Mouse (Mus musculus): Measurements from ENCODE around the gene Rapgef3. TPM values are rescaled to one million over a fixed set of nuclear protein-coding genes. Genes with fewer than 3 reads are reported as not detected.

The Rapgef3 gene
- total RNA-seq (2014; fragmentation: Nextera tagmentation), result 12.0 and 13.1 TPM in 2 replicates
- total RNA-seq (2017), result 6.8 and 8.2 TPM in 2 replicates

DNA sequence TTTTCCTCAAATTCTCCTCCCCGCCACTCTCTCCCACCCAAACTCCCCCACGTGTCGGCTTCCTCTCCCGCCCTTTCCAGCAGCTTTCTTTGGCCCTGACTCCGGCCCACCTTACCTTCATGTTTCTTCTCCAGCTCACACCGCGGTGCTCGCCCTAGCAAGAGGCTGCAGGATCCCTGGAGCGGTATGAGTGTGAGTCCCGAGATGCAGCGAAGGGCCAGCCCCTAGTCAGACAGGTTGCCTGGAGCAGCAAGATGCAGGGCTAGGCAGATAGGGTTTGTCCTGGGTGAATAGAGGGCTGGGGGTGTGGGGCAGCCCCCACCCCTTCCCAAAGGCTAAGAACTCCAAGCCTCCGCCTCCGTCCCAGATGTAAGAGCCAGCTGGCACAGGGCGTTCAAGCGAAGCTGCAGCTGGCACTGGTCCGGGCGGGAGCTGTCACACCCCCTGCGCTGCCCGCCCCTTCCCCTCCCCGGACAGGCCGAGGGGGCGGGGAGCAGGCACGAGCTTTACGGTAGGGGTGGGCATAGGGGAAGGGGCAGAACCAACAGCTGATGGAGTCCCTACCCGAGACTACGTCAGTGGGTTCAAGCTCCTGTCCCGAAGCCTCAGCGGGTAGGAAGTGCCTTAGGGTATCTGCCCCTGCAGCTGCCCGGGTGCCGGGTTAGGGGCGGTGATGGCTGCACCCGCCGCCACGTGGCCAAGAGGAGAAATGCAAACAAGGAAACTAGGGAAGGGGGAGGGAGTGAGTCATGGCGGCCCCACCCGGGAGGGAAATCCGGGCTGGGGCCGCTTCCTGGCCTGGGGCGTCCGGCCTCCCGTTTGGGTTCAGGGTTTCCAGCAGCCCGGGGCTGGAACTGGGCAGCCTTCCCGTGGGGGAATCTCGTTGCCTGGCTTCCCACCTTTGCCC is at the start of gene Rapgef3:
Gene Rapgef3 (minus strand): TSS at position 693 of the 907 bp plus-strand sequence.
- peak; percentile 77 for ATAC-seq (replicated peaks; ENCODE audit: low FRiP score, low TSS enrichment, poor library complexity, severe bottlenecking)

DNA sequence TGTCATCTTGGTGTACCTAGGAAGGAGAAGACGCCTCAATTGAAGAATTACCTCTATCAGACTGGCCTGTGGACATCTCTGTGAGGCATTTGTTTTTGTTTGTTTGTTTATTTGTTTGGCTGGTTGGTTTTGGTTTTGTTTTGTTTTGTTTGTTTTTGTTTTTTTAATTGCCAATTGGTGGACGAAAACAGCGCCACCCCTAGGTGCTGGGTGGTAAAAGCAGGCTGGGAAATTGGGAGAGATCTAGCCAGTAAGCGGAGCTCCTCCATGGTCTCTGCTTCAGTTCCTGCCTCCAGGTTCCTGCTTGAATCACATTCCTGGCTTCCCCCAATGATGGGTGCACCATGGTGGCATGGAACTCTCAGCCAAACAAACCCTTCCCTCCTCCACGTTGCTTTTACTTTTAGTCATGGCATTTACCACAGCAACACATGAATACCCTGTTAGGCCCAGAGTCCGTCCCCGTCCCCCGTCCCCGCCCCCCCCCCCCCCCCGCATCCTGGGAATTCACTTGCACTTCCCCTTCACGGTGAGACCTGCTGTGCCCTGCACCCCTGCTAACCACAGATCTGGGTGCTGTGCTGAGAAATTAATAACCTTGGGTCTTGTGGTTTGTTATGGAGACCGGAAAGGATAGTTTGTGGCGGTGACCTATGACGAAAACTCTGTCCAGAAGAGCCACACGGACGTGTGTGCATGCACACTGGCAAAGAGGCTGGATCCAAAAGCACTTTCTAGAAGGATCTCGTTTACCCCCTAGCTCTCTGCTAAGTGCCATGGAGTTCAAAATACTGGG is 48.6 kb upstream of the Rapgef3 start:
- no peak for ATAC-seq (replicated peaks; ENCODE audit: low FRiP score, low TSS enrichment, poor library complexity, severe bottlenecking)

DNA sequence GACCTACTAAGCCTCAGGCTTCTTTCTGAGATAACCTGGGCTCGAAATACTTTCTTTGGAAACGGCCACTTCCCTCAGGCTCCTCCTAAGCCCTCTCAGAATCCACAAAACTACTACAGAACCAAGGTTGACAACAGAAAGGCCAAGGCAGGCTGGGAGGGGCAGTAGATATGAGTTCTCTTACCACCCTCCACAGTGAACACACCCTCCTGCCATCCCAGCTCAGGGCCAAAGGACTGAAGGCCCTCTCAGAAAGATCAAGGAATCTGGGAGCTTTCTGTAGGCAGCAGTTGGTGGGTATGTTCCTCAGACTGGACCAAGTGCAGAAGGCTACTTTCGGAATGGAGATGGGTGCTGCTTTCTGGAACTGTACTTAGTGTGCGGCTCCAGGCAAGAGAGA is 47.5 kb upstream of the Rapgef3 start:
- ATAC-seq (replicated peaks; ENCODE audit: low FRiP score, low TSS enrichment, poor library complexity, severe bottlenecking), result no peak

DNA sequence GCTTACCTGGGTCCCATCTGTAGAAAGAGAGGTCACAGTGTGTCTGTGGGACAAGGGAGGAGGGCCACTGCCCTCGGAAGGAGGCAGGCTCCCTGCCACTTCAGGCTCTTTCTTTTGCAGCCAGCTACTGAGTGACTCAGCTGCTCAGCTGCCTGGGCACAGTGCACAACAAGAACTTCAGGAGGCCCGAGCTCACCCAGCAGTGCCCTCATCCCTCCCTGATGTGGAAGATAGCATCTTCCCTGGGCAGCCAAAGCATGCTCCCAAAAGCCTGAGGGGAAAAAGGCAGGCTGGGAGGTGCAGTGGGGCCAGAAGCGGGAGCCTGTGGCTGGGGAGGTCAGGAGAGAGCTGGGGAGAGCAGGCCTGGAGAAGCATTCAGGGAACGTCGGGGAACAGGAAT is 46.9 kb upstream of the Rapgef3 start:
- no peak for ATAC-seq (replicated peaks; ENCODE audit: low FRiP score, low TSS enrichment, poor library complexity, severe bottlenecking)

DNA sequence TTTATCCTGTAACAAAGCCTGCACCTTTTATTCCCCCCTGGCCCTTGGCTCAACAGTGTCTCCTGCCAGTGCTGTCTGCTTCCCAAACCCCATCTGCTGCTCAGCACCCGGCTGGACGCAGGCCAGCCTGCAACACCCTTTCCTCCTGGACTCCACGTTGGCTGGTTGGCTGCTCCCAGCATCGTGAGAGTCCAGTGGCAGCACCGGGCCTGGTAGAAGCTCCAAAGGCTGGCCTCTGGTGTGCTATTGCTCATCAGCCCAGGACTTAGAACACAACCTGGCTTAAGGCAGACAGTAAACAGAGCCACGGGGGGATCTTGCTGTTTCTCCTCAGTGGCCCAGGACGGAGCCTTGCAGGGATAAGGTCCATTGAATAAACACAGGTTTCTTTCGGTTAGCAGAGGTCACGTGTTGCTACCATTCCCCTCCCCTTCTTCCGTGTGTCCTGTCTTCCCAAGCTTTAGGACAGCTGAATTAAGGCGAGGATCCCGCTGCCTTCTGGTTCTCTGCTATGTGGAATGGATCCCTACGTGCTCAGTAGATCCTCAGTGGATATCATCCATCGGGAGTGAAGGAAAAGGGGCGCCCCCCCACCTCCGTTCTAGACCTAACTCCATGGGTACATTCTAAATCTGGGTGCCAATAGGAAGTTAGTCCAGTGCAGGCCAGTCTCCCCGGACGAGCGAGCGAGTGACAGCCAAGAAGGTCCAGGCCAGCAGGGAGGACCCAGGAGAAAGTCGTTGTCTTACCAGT is 45.9 kb upstream of the Rapgef3 start:
- ATAC-seq (replicated peaks; ENCODE audit: low FRiP score, low TSS enrichment, poor library complexity, severe bottlenecking), result no peak

DNA sequence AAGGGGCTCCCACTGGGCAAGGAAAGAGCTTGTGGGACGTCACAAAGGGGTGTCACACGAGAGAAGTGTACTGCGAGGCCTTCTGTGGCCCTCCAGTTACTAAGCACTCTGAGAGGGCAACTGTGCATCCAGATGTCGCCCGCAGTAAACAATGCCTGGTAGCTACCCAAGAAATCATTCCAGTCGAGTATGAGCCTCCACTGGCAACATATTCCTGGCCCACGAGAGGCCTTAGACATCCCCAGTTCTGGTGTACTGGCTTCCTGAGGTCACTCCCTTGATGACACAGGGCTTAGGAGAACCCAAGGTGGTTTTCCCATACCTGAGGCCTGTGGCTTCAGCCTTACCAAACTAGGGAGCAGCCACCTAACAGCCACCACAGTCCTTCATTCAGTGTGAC is 45.1 kb upstream of the Rapgef3 start:
- no peak for ATAC-seq (replicated peaks; ENCODE audit: low FRiP score, low TSS enrichment, poor library complexity, severe bottlenecking)

DNA sequence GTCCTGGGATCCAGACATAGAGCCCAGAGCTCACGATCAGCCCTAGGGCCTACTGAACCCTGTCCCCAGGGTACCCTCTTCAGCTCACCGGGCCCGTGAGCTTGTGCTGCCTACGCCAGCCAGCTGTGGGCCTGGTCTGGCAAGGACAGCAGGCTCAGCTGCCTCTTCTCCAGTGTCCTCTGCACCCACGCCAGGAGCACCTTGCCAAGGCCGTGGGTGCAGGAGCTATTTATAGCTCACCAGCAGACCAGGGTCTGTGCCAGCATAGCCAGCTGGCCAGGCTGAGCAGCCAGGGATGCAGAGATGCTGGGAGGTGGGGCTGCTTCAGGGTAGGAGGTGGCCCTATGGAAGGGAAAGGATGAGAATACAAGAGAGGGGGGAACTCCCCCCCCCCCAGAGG is 44.4 kb upstream of the Rapgef3 start:
- no peak for ATAC-seq (replicated peaks; ENCODE audit: low FRiP score, low TSS enrichment, poor library complexity, severe bottlenecking)

DNA sequence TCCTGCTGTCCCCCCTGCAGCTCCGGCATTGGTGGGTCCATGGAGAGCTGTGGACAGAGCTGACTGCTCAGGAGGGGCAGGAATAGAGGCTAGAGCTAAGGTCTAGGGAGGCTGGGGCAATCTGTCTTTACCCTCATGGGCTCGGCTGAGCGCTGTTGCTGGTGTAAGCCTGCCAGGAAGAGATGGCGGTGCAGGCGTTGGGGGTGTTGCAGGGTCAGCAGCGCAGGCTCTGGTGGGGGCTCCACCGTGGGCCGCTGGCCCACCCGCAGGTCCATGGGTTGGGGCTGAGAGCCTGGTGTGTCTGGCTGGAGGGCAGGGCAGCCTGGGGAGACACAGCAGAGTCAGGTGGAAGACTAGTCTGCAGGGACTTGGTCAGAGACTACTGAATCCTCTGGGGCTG is 43.5 kb upstream of the Rapgef3 start:
- ATAC-seq (replicated peaks; ENCODE audit: low FRiP score, low TSS enrichment, poor library complexity, severe bottlenecking), result no peak

DNA sequence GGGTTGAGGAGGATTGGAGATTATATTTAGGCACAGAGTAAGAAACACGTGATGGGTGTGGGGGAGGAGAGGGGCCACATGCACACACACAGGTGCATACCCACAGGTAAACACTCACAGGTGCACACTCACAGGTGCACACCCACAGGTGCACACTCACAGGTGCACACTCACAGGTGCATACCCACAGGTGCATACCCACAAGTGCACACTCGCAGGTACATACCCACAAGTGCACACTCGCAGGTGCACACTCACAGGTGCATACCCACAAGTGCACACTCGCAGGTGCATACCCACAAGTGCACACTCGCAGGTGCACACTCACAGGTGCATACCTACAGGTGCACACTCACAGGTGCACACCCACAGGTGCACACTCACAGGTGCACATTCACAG is 42.6 kb upstream of the Rapgef3 start:
- no peak for ATAC-seq (replicated peaks; ENCODE audit: low FRiP score, low TSS enrichment, poor library complexity, severe bottlenecking)

DNA sequence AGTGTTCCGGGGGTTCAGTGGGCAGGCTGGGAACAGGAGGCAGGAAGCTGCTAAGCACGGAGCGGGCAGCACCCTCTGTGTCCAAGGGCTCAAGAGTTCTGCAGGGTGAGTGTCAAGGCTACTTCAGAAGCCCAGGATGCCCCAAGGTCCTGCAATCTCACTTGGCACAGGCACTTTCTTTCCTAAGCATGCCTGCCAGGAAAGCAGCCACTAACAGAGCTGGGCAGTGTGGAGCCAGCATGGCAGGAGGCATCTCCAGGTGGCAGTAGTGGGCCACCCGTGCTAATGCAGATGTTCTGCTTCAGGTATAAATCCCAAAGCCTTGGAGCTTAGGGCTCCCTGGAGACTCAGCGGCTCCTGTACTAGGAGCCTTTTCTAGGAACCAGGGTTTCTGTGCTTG is 42.2 kb upstream of the Rapgef3 start:
- ATAC-seq (replicated peaks; ENCODE audit: low FRiP score, low TSS enrichment, poor library complexity, severe bottlenecking), result no peak

DNA sequence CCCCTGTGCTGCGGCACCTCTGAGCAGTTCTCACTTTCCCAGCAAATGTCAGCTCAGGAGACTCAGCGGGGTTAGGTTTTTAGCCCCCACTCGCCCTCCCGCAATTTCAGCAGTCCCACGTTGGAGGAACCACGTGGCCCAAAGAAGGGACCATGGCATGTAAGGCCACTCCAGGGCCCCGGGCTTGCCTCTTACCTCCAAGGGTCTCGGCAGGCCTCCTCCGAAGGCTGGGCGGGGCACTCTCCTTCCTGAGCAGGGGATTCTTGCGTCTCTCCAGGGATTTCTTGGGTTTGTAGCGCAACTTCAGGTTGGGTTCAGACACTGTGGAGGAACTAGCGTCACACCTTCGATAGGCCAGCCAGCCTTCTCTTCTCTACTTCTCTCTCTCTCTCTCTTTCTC is 41.4 kb upstream of the Rapgef3 start:
- ATAC-seq (replicated peaks; ENCODE audit: low FRiP score, low TSS enrichment, poor library complexity, severe bottlenecking), result no peak

DNA sequence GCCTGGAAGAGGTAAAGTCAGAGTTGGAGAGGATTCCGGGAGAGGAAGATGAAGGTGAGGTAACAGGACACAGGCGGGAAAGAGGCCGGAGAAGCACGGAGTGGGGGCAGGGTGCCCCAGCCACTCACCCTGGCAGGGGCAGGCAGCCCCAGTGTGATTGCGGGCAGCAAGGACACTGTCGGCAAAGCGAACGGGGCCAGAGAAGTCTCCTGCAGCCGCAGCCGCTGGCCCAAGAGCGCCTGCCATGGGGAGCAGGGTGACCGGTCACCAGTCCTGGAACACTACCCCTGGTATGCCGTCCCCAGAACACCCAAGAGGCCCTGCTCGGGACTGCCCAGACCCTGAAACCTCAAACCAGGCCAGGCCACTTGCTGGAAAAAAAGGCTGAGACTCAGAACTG is 40.8 kb upstream of the Rapgef3 start:
- no peak for ATAC-seq (replicated peaks; ENCODE audit: low FRiP score, low TSS enrichment, poor library complexity, severe bottlenecking)

DNA sequence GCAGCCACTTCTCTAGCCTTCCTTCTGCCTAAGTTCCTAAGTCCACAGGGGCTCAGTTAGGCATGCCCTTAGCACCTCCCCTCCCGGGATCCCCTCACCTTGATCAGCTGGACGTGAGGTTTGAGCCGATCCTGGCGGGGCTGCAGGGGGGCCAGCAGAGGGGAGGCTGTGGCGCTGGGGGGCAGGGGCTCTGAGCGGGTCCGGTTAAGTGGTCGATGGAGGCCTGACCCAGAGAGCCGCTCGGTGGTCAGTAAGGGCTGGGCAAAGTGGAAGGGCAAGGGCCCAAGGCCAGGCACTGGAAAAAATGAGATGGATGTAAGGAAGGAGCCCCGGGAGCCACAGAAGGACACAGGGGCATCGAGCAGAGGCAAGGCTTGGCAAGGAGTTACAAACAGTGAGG is 40.1 kb upstream of the Rapgef3 start:
- no peak for ATAC-seq (replicated peaks; ENCODE audit: low FRiP score, low TSS enrichment, poor library complexity, severe bottlenecking)

DNA sequence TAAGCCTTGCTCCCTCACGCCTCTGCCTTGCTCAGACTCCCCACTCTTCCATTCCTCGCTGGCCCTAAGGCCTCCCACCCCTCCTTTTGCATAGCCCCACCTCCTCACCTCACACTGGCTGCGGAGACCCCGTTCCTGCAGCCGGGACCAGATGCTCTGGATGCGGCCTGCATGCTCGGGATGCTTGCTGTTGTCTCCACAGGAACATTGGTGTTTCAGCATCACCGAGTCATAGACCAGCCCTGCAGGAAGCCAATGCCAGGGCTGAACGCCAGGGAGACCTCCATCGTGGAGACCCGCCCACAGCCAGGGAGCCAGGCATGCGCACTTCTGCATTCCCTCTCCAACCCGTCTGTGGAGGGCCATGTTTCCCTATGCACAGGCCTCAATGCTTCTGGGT is 34.8 kb upstream of the Rapgef3 start:
- ATAC-seq (replicated peaks; ENCODE audit: low FRiP score, low TSS enrichment, poor library complexity, severe bottlenecking), result no peak

DNA sequence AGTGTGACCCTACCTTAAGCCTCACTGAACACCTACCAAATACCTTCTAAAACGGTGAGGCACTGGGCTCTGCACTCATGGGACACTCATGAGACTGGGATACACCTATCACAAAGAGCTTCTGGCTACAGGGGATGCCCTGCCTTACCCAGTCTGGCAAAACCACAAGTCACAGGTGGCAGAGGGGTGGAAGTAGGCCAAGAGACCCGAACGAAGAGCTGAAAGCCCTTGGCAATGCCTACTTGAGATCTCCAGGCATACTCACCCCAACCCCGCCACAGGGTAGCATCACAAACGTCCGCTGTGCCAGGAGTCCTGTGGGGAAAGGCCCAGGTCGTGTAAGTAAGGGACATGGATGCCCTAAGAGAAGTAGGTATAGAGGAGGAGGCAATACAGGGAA is 34.0 kb upstream of the Rapgef3 start:
- no peak for ATAC-seq (replicated peaks; ENCODE audit: low FRiP score, low TSS enrichment, poor library complexity, severe bottlenecking)

DNA sequence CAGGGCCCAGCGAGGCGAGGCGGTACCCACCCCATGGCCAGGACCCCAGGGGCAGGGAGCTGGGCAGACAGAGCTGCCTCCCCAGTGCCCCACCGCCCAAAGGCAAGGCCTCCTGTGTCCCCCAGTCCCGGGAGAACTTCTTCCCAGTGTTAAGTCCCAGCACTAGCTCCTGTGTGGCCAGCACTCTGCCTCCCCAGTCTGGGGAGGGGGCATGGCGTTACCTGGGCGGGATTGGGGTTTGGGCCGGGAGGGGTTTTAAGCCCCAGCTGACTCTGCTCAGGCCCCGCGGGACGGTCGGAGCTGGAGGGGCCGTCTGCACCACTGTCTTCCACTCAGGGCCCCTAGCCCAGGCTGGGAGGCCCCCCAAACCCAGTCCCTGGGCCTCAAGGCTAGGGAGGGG is 33.1 kb upstream of the Rapgef3 start:
- ATAC-seq (replicated peaks; ENCODE audit: low FRiP score, low TSS enrichment, poor library complexity, severe bottlenecking), result no peak

DNA sequence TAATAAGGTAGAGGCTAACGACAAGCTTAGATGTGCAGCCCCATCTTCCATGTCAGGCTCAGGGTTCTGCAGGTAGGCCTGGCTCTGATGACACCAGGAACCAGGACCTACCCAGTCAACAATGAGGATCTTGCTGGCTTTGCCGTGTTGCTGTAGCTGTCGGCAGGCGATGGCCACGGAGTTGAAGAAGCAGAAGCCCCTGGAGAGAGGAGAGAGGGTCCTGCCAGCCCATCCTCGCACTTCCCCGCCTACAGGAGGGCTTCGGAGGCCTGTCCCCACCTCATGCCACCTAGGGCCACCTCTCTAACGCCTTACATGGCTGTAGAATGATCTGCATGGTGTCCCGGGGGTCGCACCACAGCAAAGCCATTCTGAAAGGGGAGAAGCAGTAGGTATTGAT is 31.7 kb upstream of the Rapgef3 start:
- no peak for ATAC-seq (replicated peaks; ENCODE audit: low FRiP score, low TSS enrichment, poor library complexity, severe bottlenecking)

DNA sequence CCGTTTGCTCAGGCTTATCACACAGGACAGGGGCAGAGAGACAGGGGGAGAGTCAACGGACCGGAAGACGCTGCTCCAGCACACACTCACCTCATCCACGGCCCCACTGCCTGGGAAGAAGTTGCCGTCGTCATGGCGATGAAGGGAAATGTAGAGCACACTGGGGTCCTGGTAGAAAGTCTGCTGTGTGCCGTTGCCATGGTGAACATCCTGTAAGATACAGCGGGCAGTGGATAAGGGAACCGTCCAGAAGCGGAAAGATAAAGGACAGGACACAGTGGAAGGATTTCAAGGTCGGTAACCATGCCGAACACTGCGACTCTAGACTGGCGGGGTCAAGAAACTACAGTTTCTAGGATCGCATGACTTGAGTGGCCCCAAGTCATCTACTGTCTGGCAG is 30.4 kb upstream of the Rapgef3 start:
- ATAC-seq (replicated peaks; ENCODE audit: low FRiP score, low TSS enrichment, poor library complexity, severe bottlenecking), result no peak

DNA sequence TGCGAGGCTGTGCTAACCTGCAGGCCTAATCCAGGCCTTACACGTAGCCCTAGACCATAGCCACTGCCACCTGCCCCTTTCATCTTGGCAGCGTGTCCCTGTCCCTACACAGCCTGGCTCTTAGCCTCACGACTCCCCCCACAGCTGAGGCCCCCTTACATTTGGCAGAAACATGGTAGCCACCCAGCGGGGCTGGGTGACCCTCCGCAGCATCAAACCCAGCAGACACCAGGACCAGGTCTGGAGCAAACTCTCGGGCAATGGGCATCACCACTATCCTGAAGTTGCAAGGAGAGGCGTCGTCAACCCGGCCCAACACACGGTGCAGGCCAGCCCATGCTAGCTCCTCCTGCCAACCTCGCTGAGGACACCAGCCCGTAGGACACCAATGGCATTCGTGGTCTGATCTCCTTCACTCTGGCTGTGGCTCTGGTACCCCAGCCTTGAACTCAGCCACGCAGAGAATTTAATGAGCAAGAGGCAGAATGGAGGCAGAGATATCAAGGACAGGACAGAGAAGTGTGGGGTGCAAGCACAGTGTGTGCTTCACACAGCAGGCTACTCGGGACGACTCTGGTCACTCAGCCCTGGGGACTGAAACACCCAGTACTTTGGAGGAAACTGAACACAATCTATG is 29.0 kb upstream of the Rapgef3 start:
- ATAC-seq (replicated peaks; ENCODE audit: low FRiP score, low TSS enrichment, poor library complexity, severe bottlenecking), result no peak
